Comparison of ENCODE assay signal across 8 mouse cellular contexts in genomic region chr13:18218566-18219234, GRCm38 (mm10).
DNase-seq lines count a peak whose midpoint lies in the region; ATAC-seq and TF ChIP-seq lines count a peak whose summit lies in the region.

No protein-coding gene starts in this region.

- H3K27me3 ChIP-seq in forebrain, postnatal 0 days (ENCODE audit: insufficient read depth, low read length), result no peaks in the 10 kb centered on the region
- peaks cover 13% of the 10 kb centered on the region; the same call in 1 of the 2 replicates for H3K27me3 ChIP-seq in kidney, embryonic 14.5 days (ENCODE audit: control insufficient read depth, insufficient read depth, low read length)
- H3K27me3 ChIP-seq in midbrain, postnatal 0 days (ENCODE audit: insufficient read depth, low read length), result no peaks in the 10 kb centered on the region
- H3K27me3 ChIP-seq in liver, embryonic 12.5 days (replicated peaks), result no peaks in the 10 kb centered on the region; the same call in 1 of the 2 replicates

- H3K4me2 ChIP-seq in forebrain, postnatal 0 days (ENCODE audit: low read depth), result peak overlapping the region; percentile 39
- peak overlapping the region; percentile 27 for H3K4me2 ChIP-seq in kidney, embryonic 14.5 days (replicated peaks; ENCODE audit: low read depth, low read length)
- peak overlapping the region; percentile 48 for H3K4me2 ChIP-seq in midbrain, postnatal 0 days (ENCODE audit: low read depth, low read length, poor library complexity, severe bottlenecking)
- no peak overlapping the region for H3K4me2 ChIP-seq in liver, embryonic 12.5 days

- H3K4me1 ChIP-seq in forebrain, postnatal 0 days (ENCODE audit: insufficient read depth), result no peaks in the 10 kb centered on the region
- no peaks in the 10 kb centered on the region for H3K4me1 ChIP-seq in kidney, embryonic 14.5 days (ENCODE audit: control insufficient read depth, insufficient read depth, low read length)
- no peaks in the 10 kb centered on the region; the same call in 1 of the 2 replicates for H3K4me1 ChIP-seq in midbrain, postnatal 0 days (ENCODE audit: insufficient read depth, low read length)
- H3K4me1 ChIP-seq in liver, embryonic 12.5 days, result no peaks in the 10 kb centered on the region

- 5% methylated on average over 22 of the region's 22 CpGs for WGBS in forebrain, postnatal 0 days
- WGBS in kidney, embryonic 14.5 days, result 2% methylated on average over 22 of the region's 22 CpGs
- 5% methylated on average over 22 of the region's 22 CpGs for WGBS in midbrain, postnatal 0 days
- 25% methylated on average over 22 of the region's 22 CpGs for WGBS in liver, embryonic 12.5 days (ENCODE audit: insufficient replicate concordance)

- no peaks in the 10 kb centered on the region for H3K9me3 ChIP-seq in forebrain, postnatal 0 days (ENCODE audit: low read length)
- H3K9me3 ChIP-seq in kidney, embryonic 14.5 days (ENCODE audit: control insufficient read depth, low read length), result no peaks in the 10 kb centered on the region
- no peaks in the 10 kb centered on the region for H3K9me3 ChIP-seq in midbrain, postnatal 0 days (ENCODE audit: low read length)
- H3K9me3 ChIP-seq in liver, embryonic 12.5 days (replicated peaks), result no peaks in the 10 kb centered on the region

- peak; percentile 3 to 19 for DNase-seq in left cerebral cortex, postnatal 14 days (ENCODE audit: low spot score in 2 of 2)
- no peak for DNase-seq in left cerebral cortex, adult 11 months (ENCODE audit: low spot score)
- DNase-seq in cerebellum, postnatal 25 days, result peak; percentile 35 to 57
- DNase-seq in forebrain, postnatal 0 days, result peak; percentile 46
- DNase-seq in midbrain, postnatal 0 days (ENCODE audit: low spot score), result peak; percentile 77

- intact Hi-C loops in left cerebral cortex, postnatal 14 days (cut with DNase I), result no loop called here

- H3K9ac ChIP-seq in forebrain, postnatal 0 days, result 0 out of 2 replicates have a peak overlapping the region, but pooled peaks have one; percentile 29
- no peak overlapping the region for H3K9ac ChIP-seq in kidney, embryonic 14.5 days (ENCODE audit: low read depth, low read length)
- H3K9ac ChIP-seq in midbrain, postnatal 0 days (replicated peaks; ENCODE audit: low read length, poor library complexity, severe bottlenecking), result 0 out of 2 replicates have a peak overlapping the region, but pooled peaks have one; percentile 29
- no peak overlapping the region for H3K9ac ChIP-seq in liver, embryonic 12.5 days

- peak; percentile 48 for TF ChIP-seq CTCF in forebrain, postnatal 0 days (IDR thresholded peaks at IDR 0.05; ENCODE audit: low read depth)
- TF ChIP-seq CTCF in midbrain, postnatal 0 days (IDR thresholded peaks at IDR 0.05), result peak; percentile 61

- H3K27ac ChIP-seq in forebrain, postnatal 0 days (ENCODE audit: low read depth, low read length), result no peak overlapping the region
- no peak overlapping the region for H3K27ac ChIP-seq in kidney, embryonic 14.5 days (ENCODE audit: low read depth, low read length)
- H3K27ac ChIP-seq in midbrain, postnatal 0 days (ENCODE audit: low read depth, low read length), result no peak overlapping the region
- H3K27ac ChIP-seq in liver, embryonic 12.5 days, result no peak overlapping the region

- no peaks in the 10 kb centered on the region for H3K36me3 ChIP-seq in forebrain, postnatal 0 days (ENCODE audit: insufficient read depth)
- no peaks in the 10 kb centered on the region for H3K36me3 ChIP-seq in kidney, embryonic 14.5 days (ENCODE audit: control insufficient read depth, insufficient read depth, low read length)
- H3K36me3 ChIP-seq in midbrain, postnatal 0 days (ENCODE audit: insufficient read depth, low read length), result no peaks in the 10 kb centered on the region
- no peaks in the 10 kb centered on the region for H3K36me3 ChIP-seq in liver, embryonic 12.5 days

- peak; percentile 87 for ATAC-seq in forebrain, postnatal 0 days
- ATAC-seq in kidney, embryonic 14.5 days (ENCODE audit: low FRiP score, low TSS enrichment), result peak; percentile 98
- peak; percentile 87 for ATAC-seq in midbrain, postnatal 0 days (ENCODE audit: low FRiP score)
- ATAC-seq in monocyte, adult 5-6 weeks (replicated peaks; ENCODE audit: insufficient number of reproducible peaks, low FRiP score, low TSS enrichment, poor library complexity, severe bottlenecking), result no peak
- ATAC-seq in liver, embryonic 12.5 days, result no peak

- H3K4me3 ChIP-seq in forebrain, postnatal 0 days (ENCODE audit: low read depth, low read length), result no peak overlapping the region
- no peak overlapping the region for H3K4me3 ChIP-seq in kidney, embryonic 14.5 days (ENCODE audit: low read length)
- H3K4me3 ChIP-seq in midbrain, postnatal 0 days (ENCODE audit: low read depth, low read length), result peak overlapping the region; percentile 8; the same call in 1 of the 2 replicates
- no peak overlapping the region for H3K4me3 ChIP-seq in liver, embryonic 12.5 days

Comparison
In these comparisons a context has a peak if more than half of its experiments do, and no peak if none do; other contexts are left out.
1. ATAC-seq: peak in forebrain, postnatal 0 days (single experiment), kidney, embryonic 14.5 days (single experiment) and midbrain, postnatal 0 days (single experiment); none in monocyte, adult 5-6 weeks (single experiment) and liver, embryonic 12.5 days (single experiment).
2. H3K9ac ChIP-seq: peak in forebrain, postnatal 0 days (single experiment) and midbrain, postnatal 0 days (single experiment); none in kidney, embryonic 14.5 days (single experiment) and liver, embryonic 12.5 days (single experiment).